Mouse (Mus musculus): Measurements from ENCODE around the gene AL731706.1.

GRCm38 (mm10) chr2:136909298-136909697, 18.1 kb upstream of the AL731706.1 start:
- TF ChIP-seq CTCF (IDR thresholded peaks at IDR 0.05; ENCODE audit: low read depth, low read length), result no peak
- TF ChIP-seq POLR2A (IDR thresholded peaks at IDR 0.05; ENCODE audit: extremely low read depth, insufficient read depth, low read length), result no peak

All from liver, adult 2 months (tissue).